Mouse (Mus musculus) urinary bladder, postnatal 10 days (tissue): ENCODE results near the gene Iqcf4.
"Not testable (repeated sequence)": the region's sequence is repeated elsewhere in the genome, so short reads cannot be mapped to it uniquely, and the experiment has no call there.

Experiments used
- DNase-seq: peaks from one replicate; pipeline ENCODE4 v3.0.0; 2022; ENCODE audit warnings: low spot score

The Iqcf4 gene

DNA sequence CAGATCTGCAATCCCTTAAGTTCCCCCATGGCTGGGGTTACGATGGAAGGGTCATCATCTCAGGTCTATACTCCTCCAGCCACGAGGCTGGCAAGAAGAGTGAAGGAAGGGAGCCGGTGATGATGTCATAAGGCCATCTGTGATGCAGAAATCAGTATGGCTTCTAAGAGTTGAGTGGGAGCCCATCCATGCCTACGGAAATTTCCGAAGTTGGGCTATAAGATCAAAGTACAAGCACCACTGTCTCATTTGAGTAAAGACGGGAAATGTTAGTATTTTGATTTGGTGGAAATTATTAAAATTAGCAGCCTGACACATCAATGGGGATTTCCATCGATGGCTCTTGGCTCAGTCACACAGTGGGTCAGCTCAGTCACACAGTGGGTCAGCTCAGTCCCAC lies at the start of gene Iqcf4:
Gene Iqcf4 (minus strand): TSS at position 101 of the 400 bp plus-strand sequence.
- no peak for DNase-seq

GRCm38 (mm10) chr9:106617496-106617895 lies 46.7 kb upstream of the Iqcf4 start:
- no peak for DNase-seq

GRCm38 (mm10) chr9:106616306-106616705 lies 45.5 kb upstream of the Iqcf4 start:
- DNase-seq = no peak

DNA sequence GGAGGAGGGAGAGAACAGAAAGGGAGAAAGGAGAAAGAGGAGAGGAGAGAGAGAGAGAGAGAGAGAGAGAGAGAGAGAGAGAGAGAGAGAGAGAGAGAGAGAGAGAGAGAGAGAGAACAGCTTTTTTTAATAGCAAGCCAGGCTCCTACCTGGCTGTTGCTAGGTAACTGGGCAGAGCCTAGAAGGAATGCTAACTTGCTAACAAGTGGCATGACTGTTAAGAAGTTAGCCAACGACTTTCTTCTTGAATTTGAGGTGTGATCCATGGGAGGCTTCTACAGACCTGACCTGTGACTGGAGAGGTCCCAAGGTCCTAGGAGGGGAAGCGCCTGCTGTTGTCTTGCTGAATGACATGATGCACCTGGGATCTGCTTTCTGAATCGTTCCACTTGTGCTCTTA lies 43.8 kb upstream of the Iqcf4 start:
- no peak for DNase-seq

DNA sequence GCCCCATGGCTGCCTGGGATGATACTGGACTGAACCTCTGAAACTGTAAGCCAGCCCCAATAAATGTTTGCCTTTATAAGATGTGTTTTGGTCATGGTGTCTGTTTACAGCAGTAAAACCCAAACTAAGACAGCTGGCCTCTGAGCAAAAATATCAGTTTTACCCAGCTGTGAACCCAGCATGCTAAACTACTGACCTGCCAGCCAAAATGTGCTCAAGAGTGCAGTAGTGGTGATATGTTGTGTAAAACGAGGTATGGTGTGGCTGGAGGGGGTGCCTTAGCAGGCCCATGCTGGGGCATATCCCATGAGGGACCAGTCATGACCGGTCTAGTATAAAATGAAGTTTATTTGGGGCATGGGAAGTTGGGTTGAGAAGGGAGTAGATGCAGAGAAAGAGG lies 43.2 kb upstream of the Iqcf4 start:
- DNase-seq = no peak

GRCm38 (mm10) chr9:106610727-106611126 lies 39.9 kb upstream of the Iqcf4 start:
- DNase-seq = no peak

GRCm38 (mm10) chr9:106600546-106600945 lies 29.8 kb upstream of the Iqcf4 start:
- no peak for DNase-seq

- DNase-seq = no peak
These were observed 27.7 kb upstream of the Iqcf4 start for GRCm38 (mm10) chr9:106598466-106598865.

DNA sequence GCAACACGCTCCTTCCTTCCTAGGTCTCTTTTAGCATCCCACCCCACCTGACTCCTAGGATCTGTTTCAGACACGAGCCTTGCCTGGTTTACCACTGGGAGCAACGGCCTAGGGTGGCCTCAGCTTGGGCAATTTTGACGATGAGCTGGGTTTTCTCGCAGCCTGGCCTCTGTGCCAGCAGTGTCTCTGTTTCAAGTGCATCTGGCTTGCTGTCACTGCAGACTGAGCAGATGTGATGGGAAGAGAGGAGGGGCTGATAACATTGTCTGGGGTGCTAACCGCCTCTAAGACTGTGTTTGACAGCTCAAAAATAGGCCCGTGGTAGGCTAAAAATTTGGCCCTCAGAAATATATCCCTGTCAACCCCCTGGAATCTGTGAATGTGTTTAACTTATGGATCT lies 25.0 kb upstream of the Iqcf4 start:
- no peak for DNase-seq

GRCm38 (mm10) chr9:106595402-106595801 lies 24.6 kb upstream of the Iqcf4 start:
- not testable (repeated sequence) for DNase-seq

- DNase-seq = no peak
These were observed 21.4 kb upstream of the Iqcf4 start for GRCm38 (mm10) chr9:106592158-106592557.

GRCm38 (mm10) chr9:106582552-106582951 lies 11.8 kb upstream of the Iqcf4 start:
- no peak for DNase-seq

- no peak for DNase-seq
These were observed 9.2 kb upstream of the Iqcf4 start for GRCm38 (mm10) chr9:106580016-106580415.

DNA sequence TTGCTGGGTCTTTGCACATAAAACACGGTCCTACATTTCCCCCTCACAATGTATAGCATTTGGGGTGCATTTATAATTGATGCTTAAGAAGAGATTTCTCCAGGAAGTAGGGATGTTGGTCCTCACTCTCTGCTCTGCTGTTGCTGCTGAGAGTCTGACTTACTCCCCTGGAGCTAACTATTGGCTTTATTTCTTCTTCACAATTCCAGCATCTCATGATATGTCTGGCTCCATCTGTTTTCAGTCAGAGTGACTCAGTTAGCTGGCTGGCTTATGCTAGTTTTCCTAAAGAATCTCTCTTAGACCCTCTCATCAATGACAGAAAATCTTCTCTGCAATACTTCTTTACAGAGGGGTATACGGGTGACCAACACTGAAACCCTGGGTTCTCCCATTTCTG lies 5.3 kb upstream of the Iqcf4 start:
- no peak for DNase-seq

DNA sequence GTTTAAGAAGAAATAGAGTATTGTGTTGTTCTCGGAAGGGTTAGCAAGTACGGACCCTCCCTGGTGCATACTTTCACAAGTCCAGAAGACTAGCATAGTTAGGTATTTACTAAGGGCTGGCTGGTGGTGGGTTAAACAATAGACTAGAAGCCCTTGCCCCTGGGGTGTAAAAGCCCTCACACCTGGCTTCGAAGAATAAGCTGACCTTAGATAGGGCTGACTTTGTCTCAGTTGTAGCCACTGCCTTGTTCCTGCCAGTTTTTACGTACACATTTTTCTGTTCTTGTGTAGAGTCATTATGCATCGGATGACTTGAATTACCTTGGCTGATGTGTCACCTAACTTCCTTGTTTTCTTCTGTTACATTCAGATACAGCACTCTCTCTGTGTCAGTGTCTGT lies 2.6 kb upstream of the Iqcf4 start:
- DNase-seq = no peak

- no peak for DNase-seq
These were observed 1.4 kb upstream of the Iqcf4 start for GRCm38 (mm10) chr9:106572186-106572585.

GRCm38 (mm10) chr9:106566437-106566836 lies 4.4 kb downstream of the Iqcf4 start:
- DNase-seq = no peak

DNA sequence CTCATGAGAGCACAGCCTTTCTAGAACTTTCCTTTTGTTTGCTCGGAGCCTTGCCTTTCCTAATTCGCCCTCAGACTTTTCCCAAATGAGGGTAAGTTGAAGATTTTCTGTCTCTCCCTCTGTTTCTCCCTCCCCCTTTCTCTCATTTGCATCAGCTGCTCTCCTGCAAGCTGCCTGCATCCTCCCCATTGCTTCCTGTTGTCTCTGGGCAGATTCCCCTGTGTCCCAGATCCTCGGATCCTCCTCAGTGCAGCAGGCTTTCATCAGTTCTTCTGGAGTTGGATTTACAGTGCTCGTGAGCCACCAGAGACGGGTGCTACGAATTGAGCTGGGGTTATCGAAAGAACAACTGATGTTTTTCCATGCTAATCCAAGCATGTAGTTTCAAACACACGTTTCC lies 6.8 kb downstream of the Iqcf4 start:
- DNase-seq = no peak

GRCm38 (mm10) chr9:106562291-106562690 lies 8.5 kb downstream of the Iqcf4 start:
- DNase-seq = no peak

GRCm38 (mm10) chr9:106561531-106561930 lies 9.3 kb downstream of the Iqcf4 start, which contains the start of gene Iqcf3:
Gene Iqcf3, minus strand, starts transcription at chr9:106561631.
- DNase-seq = no peak

DNA sequence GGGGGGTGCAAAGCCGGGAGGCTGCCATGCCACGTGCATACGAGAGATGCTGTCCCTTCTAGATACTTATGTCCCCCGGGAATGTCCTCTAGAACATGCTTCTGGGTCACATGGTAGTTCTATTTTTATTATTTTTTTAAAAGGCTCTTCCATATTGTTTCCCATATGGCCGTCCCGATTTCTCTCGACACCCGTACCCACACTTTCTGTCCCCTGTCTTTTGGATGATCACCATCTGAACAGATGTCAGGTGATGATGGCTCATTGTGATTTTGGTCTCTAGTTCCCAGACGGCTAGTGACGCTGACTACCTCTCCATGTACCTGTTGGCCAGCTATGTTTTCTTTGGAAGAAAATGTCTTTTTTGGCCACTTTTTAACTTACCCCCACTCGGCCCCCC lies 35.8 kb downstream of the Iqcf4 start:
- no peak for DNase-seq

GRCm38 (mm10) chr9:106534296-106534695 lies 36.5 kb downstream of the Iqcf4 start:
- no peak for DNase-seq

- no peak for DNase-seq
These were observed 39.0 kb downstream of the Iqcf4 start for GRCm38 (mm10) chr9:106531833-106532232.

GRCm38 (mm10) chr9:106519909-106520308 lies 50.9 kb downstream of the Iqcf4 start:
- no peak for DNase-seq

GRCm38 (mm10) chr9:106519433-106519832 lies 51.4 kb downstream of the Iqcf4 start:
- DNase-seq = no peak
